Mouse (Mus musculus): ENCODE data around the gene Wdr70.

DNA sequence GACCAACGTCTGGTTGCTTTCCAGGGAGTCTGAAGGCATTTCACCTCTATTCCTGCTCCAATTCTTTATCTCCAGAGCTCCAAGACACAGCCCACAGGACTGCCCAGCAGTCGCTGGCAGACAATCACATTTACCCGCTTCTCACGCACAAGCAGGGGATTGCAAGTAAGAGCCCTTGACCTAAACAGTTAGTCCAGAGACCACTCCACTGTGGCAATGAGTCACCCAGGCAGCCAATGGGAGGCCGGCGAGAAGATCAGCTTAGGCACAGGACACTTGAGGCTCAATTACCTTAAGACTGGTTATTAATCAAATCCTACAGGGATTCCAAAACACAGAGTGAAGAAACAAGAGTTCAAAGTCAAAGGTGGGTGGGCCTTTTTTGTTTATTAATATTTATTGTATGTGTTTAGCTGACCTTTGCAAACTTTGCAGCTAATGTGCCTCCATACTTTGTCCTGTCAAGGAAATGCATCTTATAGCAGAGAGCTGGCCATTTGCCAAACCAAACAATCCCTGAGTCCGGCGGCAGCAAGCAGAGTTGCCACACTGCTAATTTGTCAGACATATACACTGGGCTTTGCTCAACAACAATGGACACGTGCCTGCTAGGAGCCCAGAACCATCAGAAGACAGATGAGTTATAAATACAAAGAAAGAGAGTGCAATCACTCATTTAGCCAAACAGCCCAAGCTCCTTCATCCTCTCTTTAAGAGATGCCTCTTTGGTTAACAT, 207.3 kb downstream of the Wdr70 start:
- TF ChIP-seq POLR2A (IDR thresholded peaks at IDR 0.05; ENCODE audit: low read depth, low read length) = no peak
- no peak for TF ChIP-seq CTCF (IDR thresholded peaks at IDR 0.05; ENCODE audit: extremely low read depth, insufficient read length, insufficient replicate concordance, low read depth, low read length)
